Mouse (Mus musculus) adrenal gland, postnatal 25 days (tissue): ENCODE data around the gene Plekhj1. TPM values are rescaled to one million over a fixed set of nuclear protein-coding genes. Genes with fewer than 3 reads are reported as not detected.

Experiments used
- DNase-seq: peaks from one replicate; pipeline ENCODE4 v3.0.0; 2021; ENCODE audit warnings: mixed read lengths
- total RNA-seq: library from RNA; stranded (reverse); gene quantifications from 2 replicates; pipeline ENCODE4 v1.2.3, GENCODE M21; 2021

Gene Plekhj1
- total RNA-seq, 1 experiment from 2014 or later = 114 TPM

- no peak for DNase-seq
Measured at GRCm38 (mm10) chr10:80777123-80777522, 21.3 kb downstream of the Plekhj1 start.

GRCm38 (mm10) chr10:80776358-80776869 lies 22.0 kb downstream of the Plekhj1 start:
- DNase-seq = no peak

- no peak for DNase-seq
Measured at GRCm38 (mm10) chr10:80775731-80776130, 22.7 kb downstream of the Plekhj1 start.

GRCm38 (mm10) chr10:80774981-80775380 lies 23.4 kb downstream of the Plekhj1 start:
- DNase-seq = no peak

- DNase-seq = peak; percentile 79
Measured at GRCm38 (mm10) chr10:80774549-80774948, 23.9 kb downstream of the Plekhj1 start.

- DNase-seq = no peak
Measured at GRCm38 (mm10) chr10:80773816-80774215, 24.6 kb downstream of the Plekhj1 start.

GRCm38 (mm10) chr10:80768365-80768764 lies 30.1 kb downstream of the Plekhj1 start:
- DNase-seq = no peak

- no peak for DNase-seq
Measured at GRCm38 (mm10) chr10:80766161-80766815, 32.1 kb downstream of the Plekhj1 start.

- peak; percentile 42 for DNase-seq
Measured at GRCm38 (mm10) chr10:80765746-80766145, 32.7 kb downstream of the Plekhj1 start.

GRCm38 (mm10) chr10:80763502-80763901 lies 34.9 kb downstream of the Plekhj1 start:
- no peak for DNase-seq

GRCm38 (mm10) chr10:80761821-80762220 lies 36.6 kb downstream of the Plekhj1 start:
- DNase-seq = no peak

GRCm38 (mm10) chr10:80760596-80761524 lies 37.6 kb downstream of the Plekhj1 start:
- DNase-seq = peak; percentile 50

GRCm38 (mm10) chr10:80758651-80759050 lies 39.8 kb downstream of the Plekhj1 start:
- DNase-seq = peak; percentile 63

GRCm38 (mm10) chr10:80757717-80758116 lies 40.7 kb downstream of the Plekhj1 start:
- DNase-seq = peak; percentile 81

- DNase-seq = no peak
Measured at GRCm38 (mm10) chr10:80756967-80757366, 41.5 kb downstream of the Plekhj1 start.

- no peak for DNase-seq
Measured at GRCm38 (mm10) chr10:80756509-80756908, 41.9 kb downstream of the Plekhj1 start.

- no peak for DNase-seq
Measured at GRCm38 (mm10) chr10:80756099-80756498, 42.3 kb downstream of the Plekhj1 start.

- DNase-seq = no peak
Measured at GRCm38 (mm10) chr10:80755291-80756015, 43.0 kb downstream of the Plekhj1 start.

GRCm38 (mm10) chr10:80754594-80755290 lies 43.7 kb downstream of the Plekhj1 start, which contains the start of gene Dot1l:
TSS of gene Dot1l (plus strand) at chr10:80755206.
- peak; percentile 99 for DNase-seq

- DNase-seq = peak; percentile 82
Measured at GRCm38 (mm10) chr10:80752079-80752625, 46.3 kb downstream of the Plekhj1 start.

GRCm38 (mm10) chr10:80751188-80751832 lies 47.1 kb downstream of the Plekhj1 start:
- DNase-seq = peak; percentile 55
